Mouse (Mus musculus): ENCODE results near the gene Gm28043. TPM values are rescaled to one million over a fixed set of nuclear protein-coding genes. Genes with fewer than 3 reads are reported as not detected.

The Gm28043 gene
- total and polyA plus RNA-seq, 3 experiments = 1.3 to 3.4 TPM; not detected in 1

- TF ChIP-seq SMC3 (IDR thresholded peaks at IDR 0.05; ENCODE audit: low read depth, low read length) (no peak), MEF2A (IDR thresholded peaks at IDR 0.05; ENCODE audit: extremely low read depth, insufficient replicate concordance, low read depth, low read length, poor library complexity, severe bottlenecking) (no peak), ZNF384 (IDR thresholded peaks at IDR 0.05; ENCODE audit: low read depth, low read length) (no peak), USF2 (IDR thresholded peaks at IDR 0.05; ENCODE audit: borderline replicate concordance in 1 of 2, insufficient read depth in 1 of 2, low read depth in 1 of 2, low read length in 2 of 2) (no peak)
These were observed at the start of gene Gm28043, which contains the start of gene Rnf8 (continued) for GRCm38 (mm10) chr17:29614115-29615023.

- no peak overlapping the region for H3K27ac ChIP-seq (ENCODE audit: control insufficient read depth, low read depth, low read length)
- H3K4me3 ChIP-seq (ENCODE audit: control insufficient read depth in 1 of 2, insufficient read depth in 1 of 2, low read depth in 2 of 2, low read length in 2 of 2) = no peak overlapping the region
- TF ChIP-seq MAZ (IDR thresholded peaks at IDR 0.05; ENCODE audit: low read depth, low read length) (no peak), HCFC1 (IDR thresholded peaks at IDR 0.05; ENCODE audit: low read depth, low read length) (no peak), MYB (IDR thresholded peaks at IDR 0.05; ENCODE audit: low read depth, low read length) (no peak), RCOR1 (IDR thresholded peaks at IDR 0.05; ENCODE audit: low read depth, low read length) (no peak), USF2 (IDR thresholded peaks at IDR 0.05; ENCODE audit: borderline replicate concordance in 1 of 2, insufficient read depth in 1 of 2, low read depth in 1 of 2, low read length in 2 of 2) (no peak), ZNF384 (IDR thresholded peaks at IDR 0.05; ENCODE audit: low read depth, low read length) (no peak), TCF12 (IDR thresholded peaks at IDR 0.05; ENCODE audit: low read depth, low read length) (no peak), CTCF (IDR thresholded peaks at IDR 0.05 in 2 of 3, conservative IDR thresholded peaks at IDR 0.05 in 1 of 3; ENCODE audit: control insufficient read depth in 1 of 3, insufficient read depth in 1 of 3, low read depth in 2 of 3, low read length in 3 of 3, poor library complexity in 1 of 3, severe bottlenecking in 1 of 3) (no peak), UBTF (IDR thresholded peaks at IDR 0.05; ENCODE audit: borderline replicate concordance, insufficient read depth, low read depth, low read length) (no peak)
- H3K9me3 ChIP-seq (replicated peaks; ENCODE audit: insufficient read depth, low read length) = no peaks in the 10 kb centered on the region
- no peak overlapping the region for H3K9ac ChIP-seq (ENCODE audit: control insufficient read depth, low read depth, low read length, poor library complexity, severe bottlenecking)
- DNase-seq (ENCODE audit: low read depth, low spot score) = no peak
- H3K4me1 ChIP-seq (ENCODE audit: control insufficient read depth in 1 of 2, insufficient read depth in 2 of 2, low read length in 2 of 2) = no peaks in the 10 kb centered on the region
- H3K36me3 ChIP-seq (ENCODE audit: control insufficient read depth in 1 of 2, insufficient read depth in 2 of 2, low read length in 2 of 2) = peaks cover 0 to 3% of the 10 kb centered on the region in 2 experiments; a peak in 2 of 4 replicates
- H3K27me3 ChIP-seq (ENCODE audit: control insufficient read depth in 1 of 2, insufficient read depth in 2 of 2, low read length in 2 of 2) = no peaks in the 10 kb centered on the region
- H3K79me2 ChIP-seq (ENCODE audit: control insufficient read depth, insufficient read depth, low read length, poor library complexity) = no peaks in the 10 kb centered on the region
These were observed 49.2 kb upstream of the Gm28043 start for GRCm38 (mm10) chr17:29565521-29565920.

GRCm38 (mm10) chr17:29568435-29568834, 46.2 kb upstream of the Gm28043 start:
- H3K9me3 ChIP-seq (replicated peaks; ENCODE audit: insufficient read depth, low read length) = no peaks in the 10 kb centered on the region
- no peak for DNase-seq (ENCODE audit: low read depth, low spot score)
- H3K27me3 ChIP-seq (ENCODE audit: control insufficient read depth in 1 of 2, insufficient read depth in 2 of 2, low read length in 2 of 2) = no peaks in the 10 kb centered on the region
- H3K4me1 ChIP-seq (ENCODE audit: control insufficient read depth in 1 of 2, insufficient read depth in 2 of 2, low read length in 2 of 2) = no peaks in the 10 kb centered on the region
- H3K79me2 ChIP-seq (ENCODE audit: control insufficient read depth, insufficient read depth, low read length, poor library complexity) = no peaks in the 10 kb centered on the region
- no peak overlapping the region for H3K4me3 ChIP-seq (ENCODE audit: control insufficient read depth in 1 of 2, insufficient read depth in 1 of 2, low read depth in 2 of 2, low read length in 2 of 2)
- H3K36me3 ChIP-seq (ENCODE audit: control insufficient read depth in 1 of 2, insufficient read depth in 2 of 2, low read length in 2 of 2) = peaks cover 0 to 2% of the 10 kb centered on the region in 2 experiments; a peak in 2 of 4 replicates
- no peak for TF ChIP-seq TCF12 (IDR thresholded peaks at IDR 0.05; ENCODE audit: low read depth, low read length)
- no peak for TF ChIP-seq HCFC1 (IDR thresholded peaks at IDR 0.05; ENCODE audit: low read depth, low read length)
- TF ChIP-seq ZKSCAN1 (IDR thresholded peaks at IDR 0.05; ENCODE audit: low read depth, low read length) = no peak
- TF ChIP-seq ZMIZ1 (IDR thresholded peaks at IDR 0.05; ENCODE audit: low read depth, low read length) = no peak
- TF ChIP-seq SMC3 (IDR thresholded peaks at IDR 0.05; ENCODE audit: low read depth, low read length) = no peak
- TF ChIP-seq ZC3H11A (IDR thresholded peaks at IDR 0.05; ENCODE audit: low read depth, low read length) = no peak
- TF ChIP-seq MAFK (IDR thresholded peaks at IDR 0.05; ENCODE audit: borderline replicate concordance, low read depth, low read length) = no peak
- TF ChIP-seq USF1 (IDR thresholded peaks at IDR 0.05; ENCODE audit: low read depth, low read length) = no peak
- TF ChIP-seq POLR2A (IDR thresholded peaks at IDR 0.05; ENCODE audit: control insufficient read depth in 1 of 2, insufficient read depth in 1 of 2, low read depth in 1 of 2, low read length in 2 of 2, poor library complexity in 1 of 2) = no peak
- TF ChIP-seq MXI1 (IDR thresholded peaks at IDR 0.05; ENCODE audit: low read depth, low read length) = no peak
- no peak for TF ChIP-seq CHD2 (IDR thresholded peaks at IDR 0.05; ENCODE audit: low read length)
- TF ChIP-seq MAZ (IDR thresholded peaks at IDR 0.05; ENCODE audit: low read depth, low read length) = no peak
- H3K27ac ChIP-seq (ENCODE audit: control insufficient read depth, low read depth, low read length) = no peak overlapping the region
- H3K9ac ChIP-seq (ENCODE audit: control insufficient read depth, low read depth, low read length, poor library complexity, severe bottlenecking) = no peak overlapping the region
